Mouse (Mus musculus) small intestine, adult 2 months (tissue): ENCODE measurements around the gene Guca1b. TPM values are rescaled to one million over a fixed set of nuclear protein-coding genes. Genes with fewer than 3 reads are reported as not detected.

Source experiments
- H3K27ac ChIP-seq: fragments of 200-500 bp; 2 replicates; pipeline ENCODE4 v1.5.1; 2012; ENCODE audit warnings: low read depth, low read length, control low read depth, inconsistent platforms; ENCODE audit not compliant: insufficient read depth
- H3K27me3 ChIP-seq: fragments of 200-500 bp; 2 replicates; pipeline ENCODE4 v1.6.1; 2012; ENCODE audit warnings: mild to moderate bottlenecking, moderate library complexity, low read length, inconsistent platforms; ENCODE audit not compliant: control insufficient read depth, insufficient read depth
- H3K36me3 ChIP-seq: fragments of 200-500 bp; 2 replicates; pipeline ENCODE4 v1.6.1; 2012; ENCODE audit warnings: mild to moderate bottlenecking, low read length, control low read depth, inconsistent platforms; ENCODE audit not compliant: control insufficient read depth, insufficient read depth
- H3K4me1 ChIP-seq: fragments of 200-500 bp; 2 replicates; pipeline ENCODE4 v1.6.1; 2012; ENCODE audit warnings: low read length, inconsistent platforms, mixed read lengths; ENCODE audit not compliant: control insufficient read depth, insufficient read depth, insufficient read length
- H3K4me3 ChIP-seq: fragments of 200-500 bp; 2 replicates; pipeline ENCODE4 v1.5.1; 2012; ENCODE audit warnings: low read depth, mild to moderate bottlenecking, control low read depth, inconsistent platforms, low read length, moderate library complexity
- CTCF ChIP-seq: fragments of 200-500 bp; IDR thresholded peaks from 2 replicates; pipeline ENCODE4 v1.5.1; 2012; ENCODE audit warnings: low read depth, mild to moderate bottlenecking, control low read depth, inconsistent platforms, low read length, moderate library complexity, mixed read lengths; ENCODE audit not compliant: insufficient replicate concordance, insufficient read length; ENCODE audit errors: extremely low read depth
- POLR2A ChIP-seq: fragments of 200-500 bp; IDR thresholded peaks from 2 replicates; pipeline ENCODE4 v1.6.1; 2012; ENCODE audit warnings: low read depth, mild to moderate bottlenecking, control low read depth, inconsistent platforms, low read length, moderate library complexity
- WGBS: fragments of 180-500 bp; shearing (Covaris S2); methylation state at CpG from one replicate; pipeline ENCODE4 v1.1.7; 2018; 5-methylcytosine and 5-hydroxymethylcytosine counted together
- polyA plus RNA-seq: library from polyadenylated mRNA; depleted of rRNA; stranded (reverse); fragments of >200 nt; gene quantifications from 2 replicates; pipeline ENCODE4 v1.2.3, GENCODE M21; 2012; rRNA removed

Guca1b gene
- polyA plus RNA-seq, result 0.56 and 0.86 TPM in 2 replicates

- 60% methylated on average over 10 of the region's 10 CpGs for WGBS
- Histone ChIP-seq H3K4me3 (no peak within 1 kb of the TSS), H3K27me3 (no peaks in the 10 kb centered on the region), H3K36me3 (peaks cover 8% of the 10 kb centered on the region; the same call in 1 of the 2 replicates), H3K4me1 (no peaks in the 10 kb centered on the region), H3K27ac (no peak within 1 kb of the TSS)
- no peak for TF ChIP-seq POLR2A
- no peak for TF ChIP-seq CTCF
Observed at GRCm38 (mm10) chr17:47385145-47385544, at the start of gene Guca1b. Gene Guca1b, plus strand, starts transcription at chr17:47385393.

- no peaks in the 10 kb centered on the region for H3K4me1 ChIP-seq
- no peaks in the 10 kb centered on the region for H3K36me3 ChIP-seq
- TF ChIP-seq POLR2A (no peak), CTCF (no peak)
- no peaks in the 10 kb centered on the region for H3K27me3 ChIP-seq
- no peak overlapping the region for H3K27ac ChIP-seq
- 81% methylated on average over 2 of the region's 2 CpGs for WGBS
- no peak overlapping the region for H3K4me3 ChIP-seq
Observed at GRCm38 (mm10) chr17:47343121-47343520, 42.1 kb upstream of the Guca1b start.

- WGBS, result 98% methylated on average over 3 of the region's 3 CpGs
- H3K36me3 ChIP-seq, result peaks cover 10% of the 10 kb centered on the region
- no peak for TF ChIP-seq POLR2A
- no peak for TF ChIP-seq CTCF
- no peak overlapping the region for H3K27ac ChIP-seq
- H3K27me3 ChIP-seq, result no peaks in the 10 kb centered on the region
- H3K4me3 ChIP-seq, result no peak overlapping the region
- no peaks in the 10 kb centered on the region for H3K4me1 ChIP-seq
Observed at GRCm38 (mm10) chr17:47349721-47350319, 35.4 kb upstream of the Guca1b start.

- Histone ChIP-seq H3K4me1 (no peaks in the 10 kb centered on the region), H3K27me3 (no peaks in the 10 kb centered on the region), H3K4me3 (no peak overlapping the region), H3K36me3 (peaks cover under 1% of the 10 kb centered on the region; the same call in 1 of the 2 replicates), H3K27ac (no peak overlapping the region)
- TF ChIP-seq POLR2A, result no peak
- TF ChIP-seq CTCF, result peak; percentile 71; the same call in 1 of the 2 replicates
- WGBS, result 37% methylated on average over 6 of the region's 6 CpGs
Observed at GRCm38 (mm10) chr17:47359964-47360363, 25.2 kb upstream of the Guca1b start.

- no peak overlapping the region for H3K27ac ChIP-seq
- no peaks in the 10 kb centered on the region for H3K27me3 ChIP-seq
- WGBS, result 78% methylated on average over 11 of the region's 11 CpGs
- no peaks in the 10 kb centered on the region for H3K4me1 ChIP-seq
- no peak overlapping the region for H3K4me3 ChIP-seq
- TF ChIP-seq CTCF, result no peak
- TF ChIP-seq POLR2A, result no peak
- H3K36me3 ChIP-seq, result no peaks in the 10 kb centered on the region
Observed at GRCm38 (mm10) chr17:47361343-47361742, 23.9 kb upstream of the Guca1b start.

- Histone ChIP-seq H3K27me3 (no peaks in the 10 kb centered on the region), H3K27ac (no peak within 1 kb of the TSS), H3K4me3 (peak within 1 kb of the TSS; percentile 78), H3K36me3 (peaks cover 6% of the 10 kb centered on the region; the same call in 1 of the 2 replicates), H3K4me1 (peaks cover 2% of the 10 kb centered on the region; the same call in 1 of the 2 replicates)
- WGBS, result 2% methylated on average over 35 of the region's 35 CpGs
- no peak for TF ChIP-seq CTCF
- TF ChIP-seq POLR2A, result no peak
Observed at GRCm38 (mm10) chr17:47368401-47369086, 16.6 kb upstream of the Guca1b start, which contains the start of gene Mrps10. Gene Mrps10, plus strand, starts transcription at chr17:47368887.

GRCm38 (mm10) chr17:47369087-47369443 is 16.1 kb upstream of the Guca1b start:
- under 1% methylated on average over 20 of the region's 20 CpGs for WGBS
- TF ChIP-seq POLR2A (no peak), CTCF (no peak)
- H3K27ac ChIP-seq, result no peak overlapping the region

More at GRCm38 (mm10) chr17:47369087-47369443, 16.1 kb upstream of the Guca1b start:
- Histone ChIP-seq H3K27me3 (no peaks in the 10 kb centered on the region), H3K36me3 (peaks cover 6% of the 10 kb centered on the region; the same call in 1 of the 2 replicates), H3K4me1 (peaks cover 2% of the 10 kb centered on the region; the same call in 1 of the 2 replicates), H3K4me3 (peak overlapping the region; percentile 78)
